Comparison of ENCODE assay signal across 9 mouse cellular contexts in the genomic region with DNA sequence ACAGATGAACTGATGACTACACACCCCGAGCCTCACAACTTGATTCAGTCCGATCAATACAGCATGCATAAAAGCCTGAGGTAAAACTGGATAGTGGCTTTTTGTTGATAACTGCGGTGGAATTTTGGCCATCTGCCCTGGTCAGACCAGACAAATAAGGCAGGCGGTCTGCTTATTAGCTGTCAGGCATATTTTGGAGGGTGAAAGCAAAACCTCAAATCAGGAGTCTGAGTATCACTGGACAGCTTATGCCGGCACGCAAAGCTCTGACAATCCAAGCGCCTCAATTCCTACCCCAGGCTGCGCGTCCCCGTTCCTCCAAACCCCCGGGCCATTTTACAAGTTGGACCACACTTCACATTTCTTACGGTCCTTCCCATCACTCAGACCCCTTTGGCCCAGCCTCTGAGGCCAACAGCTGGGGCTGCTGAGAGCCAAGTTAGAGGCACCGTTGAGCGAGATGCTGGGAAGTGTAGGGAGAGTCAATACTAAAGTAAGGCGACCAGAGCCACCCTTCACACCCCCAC. TPM values are rescaled to one million over a fixed set of nuclear protein-coding genes. Genes with fewer than 3 reads are reported as not detected.
DNase-seq lines count a peak whose midpoint lies in the region; ATAC-seq and TF ChIP-seq lines count a peak whose summit lies in the region.
"Had no signal": no experiment of that assay in that cellular context is flagged by ENCODE, and none has a peak within 500 bp of the region (broad histone marks: within the 10 kb centered on the region; RNA-seq: fewer than 3 reads in every experiment).

No protein-coding gene starts in this region.

- H3K27me3 ChIP-seq in forebrain, embryonic 16.5 days (replicated peaks; ENCODE audit: control insufficient read depth, insufficient read depth, low read length), result no peaks in the 10 kb centered on the region
- no peaks in the 10 kb centered on the region for H3K27me3 ChIP-seq in hindbrain, embryonic 14.5 days (ENCODE audit: control insufficient read depth, insufficient read depth, low read length)
- peaks cover 17% of the 10 kb centered on the region; the same call in 1 of the 2 replicates for H3K27me3 ChIP-seq in small intestine, adult 2 months (ENCODE audit: control insufficient read depth, insufficient read depth, low read length)

- peak overlapping the region; percentile 76 for H3K9ac ChIP-seq in forebrain, embryonic 16.5 days (replicated peaks; ENCODE audit: low read depth, low read length)
- peak overlapping the region; percentile 75 for H3K9ac ChIP-seq in hindbrain, embryonic 14.5 days

- peak overlapping the region; percentile 74 for H3K4me3 ChIP-seq in bone marrow macrophage, adult 2 months (ENCODE audit: insufficient read depth, low read length)
- H3K4me3 ChIP-seq in forebrain, embryonic 16.5 days (replicated peaks; ENCODE audit: low read length), result peak overlapping the region; percentile 84
- H3K4me3 ChIP-seq in hindbrain, embryonic 14.5 days (replicated peaks; ENCODE audit: low read length), result peak overlapping the region; percentile 76
- peak overlapping the region; percentile 87 for H3K4me3 ChIP-seq in lung, adult 2 months (replicated peaks; ENCODE audit: extremely low read depth, low read depth, low read length)
- peak overlapping the region; percentile 71 for H3K4me3 ChIP-seq in small intestine, adult 2 months (ENCODE audit: low read depth, low read length)

- no peaks in the 10 kb centered on the region for H3K36me3 ChIP-seq in forebrain, embryonic 16.5 days (ENCODE audit: control insufficient read depth, insufficient read depth)
- no peaks in the 10 kb centered on the region for H3K36me3 ChIP-seq in hindbrain, embryonic 14.5 days (replicated peaks; ENCODE audit: control insufficient read depth, insufficient read depth)
- no peaks in the 10 kb centered on the region for H3K36me3 ChIP-seq in small intestine, adult 2 months (ENCODE audit: control insufficient read depth, insufficient read depth, low read length)

- H3K4me1 ChIP-seq in bone marrow macrophage, adult 2 months (ENCODE audit: control insufficient read depth, insufficient read depth, low read length), result peaks cover 20% of the 10 kb centered on the region
- peaks cover 16% of the 10 kb centered on the region for H3K4me1 ChIP-seq in forebrain, embryonic 16.5 days (replicated peaks; ENCODE audit: control insufficient read depth, insufficient read depth, low read length)
- H3K4me1 ChIP-seq in hindbrain, embryonic 14.5 days (replicated peaks; ENCODE audit: control insufficient read depth, insufficient read depth, low read length), result peaks cover 14% of the 10 kb centered on the region
- H3K4me1 ChIP-seq in lung, adult 2 months (ENCODE audit: control insufficient read depth, insufficient read depth, low read length), result no peaks in the 10 kb centered on the region
- peaks cover 10% of the 10 kb centered on the region; the same call in 1 of the 2 replicates for H3K4me1 ChIP-seq in small intestine, adult 2 months (ENCODE audit: control insufficient read depth, insufficient read depth, insufficient read length, low read length)

- TF ChIP-seq CTCF in bone marrow macrophage, adult 2 months (IDR thresholded peaks at IDR 0.05; ENCODE audit: low read depth, low read length), result no peak
- no peak for TF ChIP-seq CTCF in lung, adult 2 months (IDR thresholded peaks at IDR 0.05; ENCODE audit: insufficient read depth, low read length)
- no peak for TF ChIP-seq CTCF in small intestine, adult 2 months (IDR thresholded peaks at IDR 0.05; ENCODE audit: extremely low read depth, insufficient read length, insufficient replicate concordance, low read depth, low read length)

- peak overlapping the region; percentile 84 for H3K4me2 ChIP-seq in forebrain, embryonic 16.5 days (ENCODE audit: low read length)
- peak overlapping the region; percentile 97 for H3K4me2 ChIP-seq in hindbrain, embryonic 14.5 days (replicated peaks)

- ATAC-seq in forebrain, embryonic 16.5 days, result no peak
- ATAC-seq in hindbrain, embryonic 14.5 days (ENCODE audit: low FRiP score), result no peak

- no peak for TF ChIP-seq POLR2A in bone marrow macrophage, adult 2 months (IDR thresholded peaks at IDR 0.05; ENCODE audit: borderline replicate concordance, low read depth, low read length)
- no peak for TF ChIP-seq POLR2A in lung, adult 2 months (IDR thresholded peaks at IDR 0.05; ENCODE audit: borderline replicate concordance, extremely low read depth, low read depth, low read length)
- TF ChIP-seq POLR2A in small intestine, adult 2 months (IDR thresholded peaks at IDR 0.05; ENCODE audit: low read depth, low read length), result no peak

- no peak overlapping the region for H3K27ac ChIP-seq in bone marrow macrophage, adult 2 months (ENCODE audit: insufficient read depth, low read depth, low read length)
- H3K27ac ChIP-seq in forebrain, embryonic 16.5 days (ENCODE audit: low read length), result no peak overlapping the region
- peak overlapping the region; percentile 62; the same call in 1 of the 2 replicates for H3K27ac ChIP-seq in hindbrain, embryonic 14.5 days
- peak overlapping the region; percentile 12 for H3K27ac ChIP-seq in small intestine, adult 2 months (ENCODE audit: insufficient read depth, low read depth, low read length)

- WGBS in forebrain, embryonic 16.5 days, result 3% methylated on average over 15 of the region's 15 CpGs
- WGBS in hindbrain, embryonic 14.5 days, result 5% methylated on average over 15 of the region's 15 CpGs
- 5% methylated on average over 15 of the region's 15 CpGs for WGBS in lung, adult 2 months
- 8% methylated on average over 15 of the region's 15 CpGs for WGBS in small intestine, adult 2 months

- DNase-seq in embryo, embryonic 10.5 days (ENCODE audit: low spot score), result peak; percentile 31
- DNase-seq in embryo, embryonic 10 days (ENCODE audit: low spot score), result no peak
- DNase-seq in hindbrain, embryonic 14.5 days (ENCODE audit: low spot score), result no peak
- DNase-seq in lung, adult 2 months, result peak; percentile 40
- DNase-seq in layer of hippocampus, adult 8-10 months (ENCODE audit: low spot score in 2 of 2), result no peak

- H3K9me3 ChIP-seq in forebrain, embryonic 16.5 days (ENCODE audit: control insufficient read depth, low read length), result no peaks in the 10 kb centered on the region
- H3K9me3 ChIP-seq in hindbrain, embryonic 14.5 days (ENCODE audit: control insufficient read depth, low read length), result no peaks in the 10 kb centered on the region

RNA-seq across cellular contexts. Expression of gene Hip1, which starts 0.8 kb away (rescaled TPM):
- polyA plus RNA-seq in bone marrow macrophage, adult 2 months (2012; ENCODE audit: insufficient read depth, insufficient read length, missing spikeins), result 50.3 and 59.5 TPM in 2 replicates
- polyA plus RNA-seq in forebrain, embryonic 16.5 days (2015; fragmentation: Nextera tagmentation; extraction: Ambion mirVana), result 29.1 and 32.5 TPM in 2 replicates
- polyA plus RNA-seq in hindbrain, embryonic 14.5 days (2014; fragmentation: Nextera tagmentation; extraction: Ambion mirVana), result 48.4 and 49.4 TPM in 2 replicates
- polyA plus RNA-seq in lung, adult 2 months (2012; rRNA removed), result 53.8 and 66.9 TPM in 2 replicates
- 4.7 and 8.0 TPM in 2 replicates for polyA plus RNA-seq in small intestine, adult 2 months (2012; rRNA removed)
- total RNA-seq in layer of hippocampus, adult 8-10 months (2022), result 10 to 100 TPM; 34.4 to 48.8 (median 44.9) TPM

RNA-seq across cellular contexts. Expression of gene Ccl26, which starts 19.3 kb away (rescaled TPM):
- polyA plus RNA-seq in bone marrow macrophage, adult 2 months (2012; ENCODE audit: insufficient read depth, insufficient read length, missing spikeins), result not detected in 2 replicates
- not detected in 2 replicates for polyA plus RNA-seq in forebrain, embryonic 16.5 days (2015; fragmentation: Nextera tagmentation; extraction: Ambion mirVana)
- not detected in 2 replicates for polyA plus RNA-seq in hindbrain, embryonic 14.5 days (2014; fragmentation: Nextera tagmentation; extraction: Ambion mirVana)
- not detected in 2 replicates for polyA plus RNA-seq in lung, adult 2 months (2012; rRNA removed)
- not detected in 2 replicates for polyA plus RNA-seq in small intestine, adult 2 months (2012; rRNA removed)
- not detected for total RNA-seq in layer of hippocampus, adult 8-10 months (2022)
- total RNA-seq: hematopoietic stem cell, adult 5-6 weeks had no signal

RNA-seq across cellular contexts. Expression of gene Ccl24, which starts 28.8 kb away (rescaled TPM):
- polyA plus RNA-seq in bone marrow macrophage, adult 2 months (2012; ENCODE audit: insufficient read depth, insufficient read length, missing spikeins), result 0.71 and 1.1 TPM in 2 replicates
- polyA plus RNA-seq in forebrain, embryonic 16.5 days (2015; fragmentation: Nextera tagmentation; extraction: Ambion mirVana), result 1.4 and 1.5 TPM in 2 replicates
- polyA plus RNA-seq in hindbrain, embryonic 14.5 days (2014; fragmentation: Nextera tagmentation; extraction: Ambion mirVana), result 2.9 and 3.6 TPM in 2 replicates
- 1.6 and 1.8 TPM in 2 replicates for polyA plus RNA-seq in lung, adult 2 months (2012; rRNA removed)
- polyA plus RNA-seq in small intestine, adult 2 months (2012; rRNA removed), result 3.3 and 3.6 TPM in 2 replicates
- under 1 TPM in 1 of 4 experiments, not detected in 3; 0.61 TPM for total RNA-seq in layer of hippocampus, adult 8-10 months (2022)
- total RNA-seq: hematopoietic stem cell, adult 5-6 weeks had no signal

Comparison
In these comparisons a context has a peak if more than half of its experiments do, and no peak if none do; other contexts are left out.
1. DNase-seq: peak in embryo, embryonic 10.5 days (single experiment) and lung, adult 2 months (single experiment); none in embryo, embryonic 10 days (single experiment), hindbrain, embryonic 14.5 days (single experiment) and layer of hippocampus, adult 8-10 months (0 of 2).
2. H3K27ac ChIP-seq: peak in hindbrain, embryonic 14.5 days (single experiment) and small intestine, adult 2 months (single experiment); none in bone marrow macrophage, adult 2 months (single experiment) and forebrain, embryonic 16.5 days (single experiment).
3. Peak in every context shown above with its lines, with median percentiles within 50 percentile points of each other: H3K4me3 ChIP-seq.